In genomic region chr13:46162025-46162374, GRCm38 (mm10) we compare ENCODE assay signal across 8 mouse cellular contexts.
A peak's percentile ranks its signal among the peaks of the same experiment; 100 is the strongest.
DNase-seq lines count a peak whose midpoint lies in the region; ATAC-seq and TF ChIP-seq lines count a peak whose summit lies in the region.

No protein-coding gene starts in this region.

- no peaks in the 10 kb centered on the region for H3K27me3 ChIP-seq in C2C12 (ENCODE audit: control insufficient read depth, insufficient read depth, insufficient read length)
- H3K27me3 ChIP-seq in forebrain, embryonic 10.5 days (ENCODE audit: poor library complexity, severe bottlenecking): no peaks in the 10 kb centered on the region
- no peaks in the 10 kb centered on the region for H3K27me3 ChIP-seq in heart, embryonic 15.5 days
- no peaks in the 10 kb centered on the region for H3K27me3 ChIP-seq in liver, embryonic 14.5 days (ENCODE audit: control insufficient read depth, insufficient read depth, low read length)
- H3K27me3 ChIP-seq in neural tube, embryonic 12.5 days (replicated peaks): no peaks in the 10 kb centered on the region
- no peaks in the 10 kb centered on the region for H3K27me3 ChIP-seq in testis, adult 2 months (ENCODE audit: control insufficient read depth, insufficient read depth, low read length)

- no peak for TF ChIP-seq EP300 in liver, embryonic 14.5 days (IDR thresholded peaks at IDR 0.05; ENCODE audit: low read depth)

- H3K27ac ChIP-seq in forebrain, embryonic 10.5 days: peak overlapping the region; percentile 69; the same call in 1 of the 2 replicates
- H3K27ac ChIP-seq in heart, embryonic 15.5 days: no peak overlapping the region
- H3K27ac ChIP-seq in liver, embryonic 14.5 days: no peak overlapping the region
- no peak overlapping the region for H3K27ac ChIP-seq in neural tube, embryonic 12.5 days
- no peak overlapping the region for H3K27ac ChIP-seq in testis, adult 2 months (ENCODE audit: control insufficient read depth, insufficient read depth, low read depth, low read length)

- H3K4me2 ChIP-seq in heart, embryonic 15.5 days: peak overlapping the region; percentile 56
- H3K4me2 ChIP-seq in liver, embryonic 14.5 days (ENCODE audit: low read depth): no peak overlapping the region
- H3K4me2 ChIP-seq in neural tube, embryonic 12.5 days (replicated peaks): peak overlapping the region; percentile 50

- no peak for ATAC-seq in heart, embryonic 15.5 days (replicated peaks; ENCODE audit: insufficient number of reproducible peaks, insufficient read depth, low FRiP score, low read depth)
- ATAC-seq in liver, embryonic 14.5 days (ENCODE audit: insufficient read depth): no peak
- peak; percentile 77 for ATAC-seq in neural tube, embryonic 12.5 days (ENCODE audit: low FRiP score, low read depth)

- H3K4me1 ChIP-seq in forebrain, embryonic 10.5 days: peaks cover 19% of the 10 kb centered on the region
- H3K4me1 ChIP-seq in heart, embryonic 15.5 days (replicated peaks): peaks cover 5% of the 10 kb centered on the region; the same call in 1 of the 2 replicates
- H3K4me1 ChIP-seq in liver, embryonic 14.5 days (replicated peaks; ENCODE audit: control insufficient read depth in 2 of 2, insufficient read depth in 2 of 2, low read length in 1 of 2): no peaks in the 10 kb centered on the region
- H3K4me1 ChIP-seq in neural tube, embryonic 12.5 days: peaks cover 9% of the 10 kb centered on the region
- H3K4me1 ChIP-seq in testis, adult 2 months (ENCODE audit: control insufficient read depth, insufficient read depth, low read length): no peaks in the 10 kb centered on the region; the same call in 1 of the 2 replicates

- no peak overlapping the region for H3K9ac ChIP-seq in heart, embryonic 15.5 days
- no peak overlapping the region for H3K9ac ChIP-seq in liver, embryonic 14.5 days (replicated peaks)
- no peak overlapping the region for H3K9ac ChIP-seq in neural tube, embryonic 12.5 days

- TF ChIP-seq POLR2A in testis, adult 2 months (IDR thresholded peaks at IDR 0.05; ENCODE audit: control insufficient read depth, low read depth, low read length): no peak

- WGBS in forebrain, embryonic 10.5 days: under 1% methylated on average over 10 of the region's 10 CpGs
- 7% methylated on average over 10 of the region's 10 CpGs for WGBS in heart, embryonic 15.5 days
- 4% methylated on average over 10 of the region's 10 CpGs for WGBS in liver, embryonic 14.5 days (ENCODE audit: insufficient replicate concordance)
- 3% methylated on average over 10 of the region's 10 CpGs for WGBS in neural tube, embryonic 12.5 days

- TF ChIP-seq CTCF in C2C12 (IDR thresholded peaks at IDR 0.05; ENCODE audit: control insufficient read depth, insufficient read depth, insufficient read length): peak; percentile 81
- TF ChIP-seq CTCF in liver, embryonic 14.5 days (IDR thresholded peaks at IDR 0.05; ENCODE audit: low read depth): peak; percentile 89
- TF ChIP-seq CTCF in testis, adult 2 months (IDR thresholded peaks at IDR 0.05; ENCODE audit: control insufficient read depth, insufficient read depth, insufficient replicate concordance, low read depth, low read length): peak; percentile 97

- no peaks in the 10 kb centered on the region for H3K79me3 ChIP-seq in C2C12 (ENCODE audit: low read depth)

- H3ac ChIP-seq in C2C12 (ENCODE audit: control insufficient read depth, insufficient read length, low read depth): no peak overlapping the region

- no peaks in the 10 kb centered on the region for H3K36me3 ChIP-seq in C2C12 (ENCODE audit: control insufficient read depth, insufficient read depth)
- no peaks in the 10 kb centered on the region for H3K36me3 ChIP-seq in forebrain, embryonic 10.5 days (replicated peaks)
- no peaks in the 10 kb centered on the region for H3K36me3 ChIP-seq in heart, embryonic 15.5 days
- H3K36me3 ChIP-seq in liver, embryonic 14.5 days (replicated peaks; ENCODE audit: control insufficient read depth, insufficient read depth, low read depth): no peaks in the 10 kb centered on the region
- H3K36me3 ChIP-seq in neural tube, embryonic 12.5 days: no peaks in the 10 kb centered on the region
- H3K36me3 ChIP-seq in testis, adult 2 months (ENCODE audit: control insufficient read depth, insufficient read depth, low read length): no peaks in the 10 kb centered on the region

- no peaks in the 10 kb centered on the region for H3K79me2 ChIP-seq in C2C12 (ENCODE audit: control insufficient read depth, insufficient read depth)

- H3K9me3 ChIP-seq in forebrain, embryonic 10.5 days: peaks cover 6% of the 10 kb centered on the region; the same call in 1 of the 2 replicates
- no peaks in the 10 kb centered on the region for H3K9me3 ChIP-seq in heart, embryonic 15.5 days (replicated peaks)
- no peaks in the 10 kb centered on the region for H3K9me3 ChIP-seq in liver, embryonic 14.5 days (ENCODE audit: control insufficient read depth, low read length)
- H3K9me3 ChIP-seq in neural tube, embryonic 12.5 days: no peaks in the 10 kb centered on the region

- peak overlapping the region; percentile 15 for H3K4me3 ChIP-seq in C2C12 (ENCODE audit: insufficient read depth, poor library complexity, severe bottlenecking)
- peak overlapping the region; percentile 38 for H3K4me3 ChIP-seq in forebrain, embryonic 10.5 days
- peak overlapping the region; percentile 23; the same call in 1 of the 2 replicates for H3K4me3 ChIP-seq in heart, embryonic 15.5 days
- no peak overlapping the region for H3K4me3 ChIP-seq in liver, embryonic 14.5 days (ENCODE audit: insufficient read depth in 1 of 2, low read depth in 2 of 2, low read length in 2 of 2)
- H3K4me3 ChIP-seq in neural tube, embryonic 12.5 days: no peak overlapping the region
- H3K4me3 ChIP-seq in testis, adult 2 months (ENCODE audit: control insufficient read depth, low read depth, low read length): no peak overlapping the region

- DNase-seq in brain, adult 2 months (ENCODE audit: low read depth, low spot score): peak; percentile 91
- DNase-seq in forebrain, embryonic 10.5 days (ENCODE audit: extremely low spot score, low spot score): peak; percentile 82
- peak; percentile 84 for DNase-seq in kidney, postnatal 14 days
- DNase-seq in liver, embryonic 14.5 days (ENCODE audit: low read depth in 3 of 3, low spot score in 3 of 3): peak; percentile 9 to 17 (median 10)

TF ChIP-seq in C2C12, 6 proteins besides CTCF, POLR2A, EP300 and RAD21:
- TF ChIP-seq MYOD1 (IDR thresholded peaks at IDR 0.05; ENCODE audit: control insufficient read depth, insufficient read length, low read depth) (no peak), FOSL1 (IDR thresholded peaks at IDR 0.05; ENCODE audit: insufficient read depth, low read length, poor library complexity, severe bottlenecking) (no peak), MYOG (IDR thresholded peaks at IDR 0.05; ENCODE audit: control insufficient read depth, extremely low read depth, insufficient read length) (no peak), CEBPB (IDR thresholded peaks at IDR 0.05; ENCODE audit: low read depth) (no peak), MAX (IDR thresholded peaks at IDR 0.05) (no peak), USF1 (IDR thresholded peaks at IDR 0.05; ENCODE audit: low read depth) (no peak)

Comparison
In these comparisons a context has a peak if more than half of its experiments do, and no peak if none do; other contexts are left out.
1. H3K4me3 ChIP-seq: peak in C2C12 (single experiment), forebrain, embryonic 10.5 days (single experiment) and heart, embryonic 15.5 days (single experiment); none in liver, embryonic 14.5 days (0 of 2), neural tube, embryonic 12.5 days (single experiment) and testis, adult 2 months (single experiment).
2. DNase-seq: peak in every context shown above with its lines; median percentile 91 in brain, adult 2 months; 84 in kidney, postnatal 14 days; 82 in forebrain, embryonic 10.5 days; 10 in liver, embryonic 14.5 days.
3. Peak in every context shown above with its lines, with median percentiles within 50 percentile points of each other: CTCF ChIP-seq.